Mouse (Mus musculus): ENCODE data around the gene Gm5089.

- no peak for TF ChIP-seq CTCF (IDR thresholded peaks at IDR 0.05; ENCODE audit: borderline replicate concordance, insufficient read depth, low read depth, low read length)
- no peak for TF ChIP-seq POLR2A (IDR thresholded peaks at IDR 0.05; ENCODE audit: borderline replicate concordance, insufficient read depth, low read length)
Observed at GRCm38 (mm10) chr14:122389684-122390370, 61.1 kb downstream of the Gm5089 start.

Measured in cerebellum, adult 2 months (tissue).